Mouse (Mus musculus) G1E (cell line): ENCODE measurements around the gene Phf8. TPM values are rescaled to one million over a fixed set of nuclear protein-coding genes. Genes with fewer than 3 reads are reported as not detected.
A peak's percentile ranks its signal among the peaks of the same experiment; 100 is the strongest.
"Not testable (repeated sequence)": the region's sequence is repeated elsewhere in the genome, so short reads cannot be mapped to it uniquely, and the experiment has no call there.

Experiments used
- ATAC-seq: 2 replicates; pipeline ENCODE4 v1.8.0; 2016; ENCODE audit warnings: mild to moderate bottlenecking; ENCODE audit not compliant: insufficient number of reproducible peaks, poor library complexity, low FRiP score, severe bottlenecking; ENCODE audit errors: extremely low read depth
- DNase-seq: peaks from one replicate; pipeline ENCODE4 v3.0.0; 2012; ENCODE audit warnings: low spot score
- H3K27me3 ChIP-seq: 2 replicates; pipeline ENCODE4 v1.6.1; 2012; ENCODE audit warnings: mild to moderate bottlenecking, low read length, inconsistent platforms; ENCODE audit not compliant: insufficient read depth
- H3K36me3 ChIP-seq: replicated peaks from 2 replicates; pipeline ENCODE3; 2012; ENCODE audit warnings: mild to moderate bottlenecking, inconsistent platforms
- H3K4me1 ChIP-seq: 2 replicates; pipeline ENCODE4 v1.6.1; 2012; ENCODE audit warnings: low read depth, low read length, inconsistent platforms, mixed read lengths; ENCODE audit not compliant: insufficient read depth
- H3K4me3 ChIP-seq: 2 replicates; pipeline ENCODE4 v1.5.1; 2012; ENCODE audit warnings: low read depth, mild to moderate bottlenecking, inconsistent platforms, low read length, moderate library complexity, mixed read lengths
- H3K9me3 ChIP-seq: replicated peaks from 2 replicates; pipeline ENCODE4 v1.6.1; 2012; ENCODE audit warnings: inconsistent platforms
- CTCF ChIP-seq: IDR thresholded peaks from 2 replicates; pipeline ENCODE4 v1.5.1; 2012; ENCODE audit warnings: low read depth, low read length, inconsistent platforms, mixed read lengths
- GATA1 ChIP-seq: IDR thresholded peaks from 2 replicates; pipeline ENCODE4 v1.6.1; 2012; ENCODE audit warnings: borderline replicate concordance, low read length, inconsistent platforms, mixed read lengths
- GATA2 ChIP-seq: IDR thresholded peaks from 2 replicates; pipeline ENCODE4 v1.6.1; 2012; ENCODE audit warnings: low read depth, low read length, inconsistent platforms, borderline replicate concordance
- POLR2AphosphoS5 ChIP-seq: IDR thresholded peaks from 2 replicates; pipeline ENCODE4 v1.6.1; 2012; ENCODE audit warnings: low read depth, low read length, inconsistent platforms; ENCODE audit not compliant: insufficient replicate concordance
- TAL1 ChIP-seq: conservative IDR thresholded peaks from 2 replicates; pipeline ENCODE4 v1.6.1; 2012; ENCODE audit warnings: low read depth, low read length, inconsistent platforms, mixed read lengths
- polyA plus RNA-seq: library from polyadenylated mRNA; stranded (reverse); fragments of >175 nt; gene quantifications from 2 replicates; pipeline ENCODE4 v1.2.3, GENCODE M21; 2012
- total RNA-seq, 2 experiments: library from RNA; stranded (forward) in 1 of 2; stranded (reverse) in 1 of 2; fragments of 200-1000 nt in 1 of 2; fragments of >200 nt in 1 of 2; fragmentation: Nextera tagmentation in 1 of 2; gene quantifications; 2 replicates each; pipeline ENCODE4 v1.2.3; 2014 to 2017

Phf8 gene
- total RNA-seq (2014; fragmentation: Nextera tagmentation) (46.6 and 47.9 TPM in 2 replicates), total RNA-seq (2017) (15.0 and 19.8 TPM in 2 replicates), polyA plus RNA-seq (4.9 and 6.1 TPM in 2 replicates)

DNA sequence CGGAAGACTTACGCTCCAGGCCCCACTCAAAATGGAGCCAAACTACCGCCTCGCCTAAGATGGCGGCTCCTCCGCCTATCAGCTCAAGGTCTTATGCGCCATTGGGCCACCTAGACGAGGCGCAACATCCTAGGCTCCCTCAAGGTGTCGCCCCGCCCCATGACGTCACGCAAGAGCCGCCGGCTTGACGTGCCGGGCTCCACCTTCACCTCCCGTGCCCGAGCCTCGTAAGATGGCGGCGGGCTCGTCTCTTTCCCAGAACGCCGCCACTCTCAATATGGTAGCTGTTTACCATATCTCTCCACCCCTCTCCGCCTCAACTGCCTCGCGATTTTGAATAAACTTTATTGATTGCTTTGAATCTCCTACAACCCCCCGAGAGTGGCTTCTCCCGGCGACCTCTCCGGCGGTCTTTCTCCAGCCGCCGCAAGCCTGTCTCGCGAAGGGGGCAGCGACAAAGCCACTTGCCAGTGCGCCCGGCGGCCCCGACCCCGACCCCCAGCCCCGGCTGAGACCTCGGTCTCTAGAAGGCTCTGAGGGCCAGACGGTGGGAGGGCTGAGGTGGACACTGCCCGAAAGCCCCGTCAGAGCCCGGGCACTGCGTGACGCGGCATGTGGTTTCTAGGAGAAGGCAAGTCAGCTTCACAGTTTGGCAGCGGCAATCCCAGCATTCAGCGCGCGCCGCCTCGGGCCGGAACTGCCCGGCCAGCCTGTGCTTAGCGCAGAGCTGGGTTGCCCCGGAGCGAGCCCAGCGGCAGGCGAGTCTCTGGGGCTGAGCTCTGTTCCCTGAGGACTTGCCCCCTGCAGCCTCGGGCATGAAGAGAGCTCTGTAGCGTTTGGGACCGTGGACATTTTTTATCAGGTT, at the start of gene Phf8:
Gene Phf8 (plus strand): TSS at position 215 of the 865 bp plus-strand sequence.
- H3K36me3 ChIP-seq: peaks cover 8% of the 10 kb centered on the region
- peak; percentile 87 for ATAC-seq
- peak within 1 kb of the TSS; percentile 72 for H3K4me3 ChIP-seq
- TF ChIP-seq GATA1 (no peak), TAL1 (no peak), GATA2 (no peak), POLR2AphosphoS5 (no peak), CTCF (no peak)
- DNase-seq: peak; percentile 75
- no peaks in the 10 kb centered on the region for H3K9me3 ChIP-seq
- H3K4me1 ChIP-seq: peaks cover 10% of the 10 kb centered on the region
- H3K27me3 ChIP-seq: no peaks in the 10 kb centered on the region

DNA sequence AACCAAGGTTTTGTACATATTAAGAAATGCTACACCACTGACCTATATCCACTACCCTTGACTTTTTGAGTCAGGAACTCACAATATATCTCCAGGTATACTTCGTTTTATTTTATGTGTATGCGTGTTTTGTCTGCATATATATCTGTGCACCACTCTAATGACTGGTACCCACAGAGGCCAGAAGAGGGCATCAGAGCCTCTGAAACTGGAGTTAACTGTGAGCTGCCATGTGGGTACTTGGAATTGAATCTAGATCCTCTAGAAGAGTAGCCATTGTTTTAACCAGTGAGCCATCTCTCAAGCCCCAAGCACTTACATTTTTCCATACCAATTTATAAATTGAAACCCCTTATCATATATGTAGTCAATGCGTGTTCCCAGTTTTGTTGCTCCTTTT, 32.3 kb upstream of the Phf8 start:
- Histone ChIP-seq H3K36me3 (no peaks in the 10 kb centered on the region), H3K4me1 (no peaks in the 10 kb centered on the region), H3K9me3 (no peaks in the 10 kb centered on the region), H3K27me3 (no peaks in the 10 kb centered on the region), H3K4me3 (no peak overlapping the region)
- no peak for ATAC-seq
- DNase-seq: no peak
- TF ChIP-seq TAL1 (no peak), CTCF (no peak), GATA2 (no peak), POLR2AphosphoS5 (no peak), GATA1 (no peak)

DNA sequence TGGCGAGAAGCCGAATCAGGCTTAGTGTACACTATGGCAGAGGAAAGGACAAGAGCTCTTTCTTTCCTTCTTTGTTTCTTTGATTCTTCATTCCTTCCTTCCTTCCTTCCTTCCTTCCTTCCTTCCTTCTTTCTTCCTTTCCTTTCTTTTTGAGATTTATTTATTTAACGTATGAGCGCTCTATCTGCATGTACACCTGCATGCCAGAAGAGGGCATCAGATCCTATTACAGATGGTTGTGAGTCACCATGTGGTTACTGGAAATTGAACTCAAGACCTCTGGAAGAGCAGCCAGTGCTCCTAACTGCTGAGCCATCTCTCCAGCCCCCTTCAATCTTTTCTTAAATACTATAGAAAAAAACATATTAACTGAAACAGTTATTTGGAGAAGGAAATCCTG, 27.2 kb upstream of the Phf8 start:
- H3K4me3 ChIP-seq, DNase-seq, ATAC-seq, H3K27me3 ChIP-seq, H3K9me3 ChIP-seq, H3K4me1 ChIP-seq, H3K36me3 ChIP-seq: not testable (repeated sequence)

DNA sequence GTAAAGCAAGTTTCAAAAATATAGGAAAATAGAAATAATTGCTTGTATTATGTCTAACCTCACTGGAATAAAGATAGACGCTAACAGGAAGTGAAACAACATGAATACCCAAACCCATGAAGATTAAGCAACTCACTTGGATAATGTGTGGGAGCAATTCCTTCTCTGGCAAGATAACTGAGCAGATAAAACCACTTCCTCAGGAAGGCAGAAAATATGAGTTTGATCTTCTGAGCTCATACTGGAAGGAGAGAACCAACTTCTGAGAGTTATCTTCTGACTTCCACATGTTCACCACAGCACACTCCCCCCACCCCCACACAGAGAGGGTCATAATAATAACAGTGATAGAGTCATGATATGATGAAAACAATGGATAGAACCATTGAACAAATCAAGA, 23.9 kb upstream of the Phf8 start:
- DNase-seq: no peak
- H3K4me3 ChIP-seq: no peak overlapping the region
- TF ChIP-seq CTCF: no peak
- TF ChIP-seq GATA2: no peak
- TF ChIP-seq TAL1: no peak
- no peak for TF ChIP-seq POLR2AphosphoS5
- no peak for TF ChIP-seq GATA1
- no peaks in the 10 kb centered on the region for H3K36me3 ChIP-seq
- ATAC-seq: no peak
- no peaks in the 10 kb centered on the region for H3K9me3 ChIP-seq
- H3K27me3 ChIP-seq: no peaks in the 10 kb centered on the region
- no peaks in the 10 kb centered on the region for H3K4me1 ChIP-seq

DNA sequence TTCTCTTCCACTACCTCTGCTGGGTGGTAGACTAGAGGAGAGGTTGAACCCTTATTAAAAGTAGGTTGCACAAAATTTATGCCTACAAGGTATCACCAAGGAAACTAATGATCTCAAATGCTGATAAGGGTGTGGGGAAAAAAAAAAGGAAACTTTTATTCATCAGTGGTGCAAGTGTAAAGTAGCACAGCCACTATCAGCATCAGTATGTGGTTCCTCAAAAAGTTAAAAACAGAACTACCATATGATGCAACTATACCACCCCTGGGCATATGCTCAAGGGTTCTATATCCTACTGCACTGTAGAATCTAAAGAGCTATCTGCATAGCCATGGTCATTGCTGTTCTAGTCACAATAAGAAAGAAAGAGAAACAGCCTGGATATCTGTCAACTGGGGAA, 11.9 kb upstream of the Phf8 start:
- TF ChIP-seq TAL1 (no peak), CTCF (no peak), GATA1 (no peak), POLR2AphosphoS5 (no peak), GATA2 (no peak)
- H3K4me3 ChIP-seq: no peak overlapping the region
- no peaks in the 10 kb centered on the region for H3K27me3 ChIP-seq
- H3K4me1 ChIP-seq: no peaks in the 10 kb centered on the region
- H3K36me3 ChIP-seq: no peaks in the 10 kb centered on the region
- ATAC-seq (no peak), DNase-seq (no peak)
- no peaks in the 10 kb centered on the region for H3K9me3 ChIP-seq

DNA sequence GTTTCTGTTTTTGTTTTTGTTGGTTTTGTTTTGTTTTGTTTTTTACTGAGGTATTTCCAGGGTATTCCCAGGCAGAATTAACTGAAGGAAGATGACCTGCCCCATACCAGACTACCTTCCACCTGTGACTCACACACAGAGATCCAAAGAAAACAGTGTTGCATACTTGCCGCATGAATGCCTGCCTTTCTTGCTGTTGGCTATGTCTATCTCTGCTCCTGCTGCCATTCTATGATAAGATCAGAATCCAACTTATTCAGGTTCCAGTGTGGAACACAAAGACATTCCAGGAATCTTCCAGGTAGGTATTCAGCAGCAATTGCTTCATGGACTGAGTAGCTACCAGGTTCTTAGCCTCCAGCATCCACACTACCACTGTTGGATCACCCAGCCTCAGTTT, 10.6 kb upstream of the Phf8 start:
- no peak for DNase-seq
- Histone ChIP-seq H3K9me3 (no peaks in the 10 kb centered on the region), H3K4me1 (no peaks in the 10 kb centered on the region), H3K4me3 (no peak overlapping the region), H3K27me3 (no peaks in the 10 kb centered on the region), H3K36me3 (no peaks in the 10 kb centered on the region)
- ATAC-seq: no peak
- TF ChIP-seq TAL1 (no peak), POLR2AphosphoS5 (no peak), CTCF (no peak), GATA1 (no peak), GATA2 (no peak)

DNA sequence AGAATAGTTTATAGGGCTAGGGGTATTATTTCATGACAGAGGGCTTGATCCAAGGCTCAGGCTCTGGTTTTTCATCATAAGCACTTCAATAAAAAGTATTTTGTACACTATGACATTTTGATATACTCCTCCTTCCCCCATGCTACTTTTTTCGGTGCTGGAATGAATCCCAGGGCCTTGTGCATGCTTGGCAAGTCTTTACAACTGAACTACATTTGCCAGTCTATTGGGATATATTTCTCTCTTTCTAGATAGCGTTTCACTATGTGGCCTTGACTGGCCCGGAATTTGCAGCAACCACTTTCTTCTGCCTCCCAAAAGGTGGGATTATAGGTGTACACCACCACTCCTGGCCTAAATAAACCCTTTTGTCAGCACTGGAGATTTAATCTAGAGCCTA, 7.4 kb upstream of the Phf8 start:
- H3K4me1 ChIP-seq: peaks cover under 1% of the 10 kb centered on the region; the same call in 1 of the 2 replicates
- H3K9me3 ChIP-seq: no peaks in the 10 kb centered on the region
- no peaks in the 10 kb centered on the region for H3K27me3 ChIP-seq
- ATAC-seq: no peak
- no peak for DNase-seq
- no peak for TF ChIP-seq CTCF
- no peak for TF ChIP-seq POLR2AphosphoS5
- no peak for TF ChIP-seq TAL1
- no peak for TF ChIP-seq GATA1
- no peak for TF ChIP-seq GATA2
- no peak overlapping the region for H3K4me3 ChIP-seq
- no peaks in the 10 kb centered on the region for H3K36me3 ChIP-seq
